28 mouse cellular contexts compared by ENCODE assay signal in genomic region chr5:98572392-98572791, GRCm38 (mm10). TPM values are rescaled to one million over a fixed set of nuclear protein-coding genes. Genes with fewer than 3 reads are reported as not detected.
DNase-seq lines count a peak whose midpoint lies in the region; ATAC-seq and TF ChIP-seq lines count a peak whose summit lies in the region.
"Had no signal": no experiment of that assay in that cellular context is flagged by ENCODE, and none has a peak within 500 bp of the region (broad histone marks: within the 10 kb centered on the region; RNA-seq: fewer than 3 reads in every experiment).

No protein-coding gene starts in this region.

- ATAC-seq in hindbrain, postnatal 0 days, result peak; percentile 89
- no peak for ATAC-seq in hindbrain, embryonic 11.5 days (ENCODE audit: low FRiP score)
- no peak for ATAC-seq in lung, postnatal 0 days

- 30% methylated on average over 4 of the region's 4 CpGs for WGBS in hindbrain, postnatal 0 days
- 59% methylated on average over 4 of the region's 4 CpGs for WGBS in hindbrain, embryonic 11.5 days
- WGBS in lung, postnatal 0 days, result 53% methylated on average over 4 of the region's 4 CpGs

- no peaks in the 10 kb centered on the region for H3K36me3 ChIP-seq in hindbrain, postnatal 0 days (ENCODE audit: insufficient read depth, low read length)
- H3K36me3 ChIP-seq in hindbrain, embryonic 11.5 days (ENCODE audit: control insufficient read depth, insufficient read depth, low read length), result no peaks in the 10 kb centered on the region
- H3K36me3 ChIP-seq in lung, postnatal 0 days (ENCODE audit: insufficient read depth, low read length), result no peaks in the 10 kb centered on the region
- H3K36me3 ChIP-seq: embryonic facial prominence, embryonic 15.5 days; heart, embryonic 15.5 days; neural tube, embryonic 15.5 days had no signal

- no peak overlapping the region for H3K4me3 ChIP-seq in hindbrain, postnatal 0 days (ENCODE audit: low read length)
- no peak overlapping the region for H3K4me3 ChIP-seq in hindbrain, embryonic 11.5 days (ENCODE audit: low read depth, low read length)
- H3K4me3 ChIP-seq in lung, postnatal 0 days (ENCODE audit: low read depth, low read length), result no peak overlapping the region
- H3K4me3 ChIP-seq: embryonic facial prominence, embryonic 15.5 days; heart, embryonic 15.5 days; left cerebral cortex, adult 2 months; neural tube, embryonic 15.5 days had no signal

- peak; percentile 77 to 83 for DNase-seq in cerebellum, postnatal 14 days
- DNase-seq in cerebellum, adult 18-20 months, result no peak
- peak; percentile 71 for DNase-seq in hindbrain, postnatal 0 days (ENCODE audit: low spot score)
- DNase-seq in hindbrain, embryonic 11.5 days (ENCODE audit: low spot score), result no peak
- DNase-seq in lung, postnatal 0 days (ENCODE audit: low spot score), result no peak
- DNase-seq in lung, postnatal 14 days, result no peak
- peak; percentile 6 to 16 for DNase-seq in cerebellum, postnatal 36 days
- DNase-seq in right cerebral cortex, postnatal 25 days, result no peak
- DNase-seq: B cell, adult 2 months; gastrocnemius, postnatal 25 days; kidney, adult 18-20 months; kidney, postnatal 14 days; lung, adult 18-20 months; midbrain, embryonic 14.5 days; spleen, adult 18-20 months; thymus, adult 18-20 months; thymus, postnatal 4 days had no signal

- no peak overlapping the region for H3K9ac ChIP-seq in hindbrain, postnatal 0 days (replicated peaks; ENCODE audit: low read length)
- H3K9ac ChIP-seq in hindbrain, embryonic 11.5 days (ENCODE audit: low read depth, low read length), result no peak overlapping the region
- no peak overlapping the region for H3K9ac ChIP-seq in lung, postnatal 0 days (replicated peaks; ENCODE audit: low read depth)
- H3K9ac ChIP-seq: embryonic facial prominence, embryonic 15.5 days; heart, embryonic 15.5 days; neural tube, embryonic 15.5 days had no signal

- H3K27ac ChIP-seq in hindbrain, postnatal 0 days, result no peak overlapping the region
- H3K27ac ChIP-seq in hindbrain, embryonic 11.5 days (ENCODE audit: low read depth, low read length), result no peak overlapping the region
- no peak overlapping the region for H3K27ac ChIP-seq in lung, postnatal 0 days (ENCODE audit: low read length)
- H3K27ac ChIP-seq: embryonic facial prominence, embryonic 15.5 days; heart, embryonic 15.5 days; left cerebral cortex, adult 2 months; neural tube, embryonic 15.5 days had no signal

- no peaks in the 10 kb centered on the region for H3K9me3 ChIP-seq in hindbrain, postnatal 0 days (ENCODE audit: low read length)
- H3K9me3 ChIP-seq in hindbrain, embryonic 11.5 days (ENCODE audit: control insufficient read depth, low read length), result no peaks in the 10 kb centered on the region
- no peaks in the 10 kb centered on the region for H3K9me3 ChIP-seq in lung, postnatal 0 days (ENCODE audit: low read length)
- H3K9me3 ChIP-seq: embryonic facial prominence, embryonic 15.5 days; heart, embryonic 15.5 days; neural tube, embryonic 15.5 days had no signal

- no peak for TF ChIP-seq EP300 in lung, postnatal 0 days (IDR thresholded peaks at IDR 0.05)

- TF ChIP-seq CTCF in hindbrain, postnatal 0 days (IDR thresholded peaks at IDR 0.05; ENCODE audit: low read depth), result no peak; the same call in 1 of the 2 replicates
- TF ChIP-seq CTCF in lung, postnatal 0 days (IDR thresholded peaks at IDR 0.05), result peak; percentile 36; the same call in 1 of the 2 replicates

- H3K4me2 ChIP-seq in hindbrain, postnatal 0 days (ENCODE audit: low read depth, low read length), result no peak overlapping the region
- no peak overlapping the region for H3K4me2 ChIP-seq in hindbrain, embryonic 11.5 days (replicated peaks; ENCODE audit: low read depth, low read length)
- H3K4me2 ChIP-seq in lung, postnatal 0 days (replicated peaks; ENCODE audit: low read depth, low read length), result no peak overlapping the region
- H3K4me2 ChIP-seq: embryonic facial prominence, embryonic 15.5 days; heart, embryonic 15.5 days; liver, embryonic 11.5 days; neural tube, embryonic 15.5 days had no signal

- H3K27me3 ChIP-seq in hindbrain, postnatal 0 days (ENCODE audit: insufficient read depth, low read length), result no peaks in the 10 kb centered on the region
- H3K27me3 ChIP-seq in hindbrain, embryonic 11.5 days (ENCODE audit: control insufficient read depth, insufficient read depth, low read length), result no peaks in the 10 kb centered on the region
- no peaks in the 10 kb centered on the region for H3K27me3 ChIP-seq in lung, postnatal 0 days (replicated peaks; ENCODE audit: insufficient read depth, low read length)
- H3K27me3 ChIP-seq: embryonic facial prominence, embryonic 15.5 days; heart, embryonic 15.5 days; neural tube, embryonic 15.5 days had no signal

- no peaks in the 10 kb centered on the region for H3K4me1 ChIP-seq in hindbrain, postnatal 0 days (ENCODE audit: insufficient read depth, low read length)
- H3K4me1 ChIP-seq in hindbrain, embryonic 11.5 days (replicated peaks; ENCODE audit: control insufficient read depth, insufficient read depth, low read length), result no peaks in the 10 kb centered on the region
- peaks cover 4% of the 10 kb centered on the region; the same call in 1 of the 2 replicates for H3K4me1 ChIP-seq in lung, postnatal 0 days (ENCODE audit: insufficient read depth, low read depth, low read length)
- H3K4me1 ChIP-seq: embryonic facial prominence, embryonic 15.5 days had no signal

RNA-seq across cellular contexts. Expression of gene Gm11111, which starts 19.9 kb away (rescaled TPM):
- total RNA-seq in hindbrain, postnatal 0 days (2014; rRNA removed), result not detected in 2 replicates
- polyA plus RNA-seq in hindbrain, postnatal 0 days (2015; fragmentation: Nextera tagmentation; extraction: Ambion mirVana), result not detected in 2 replicates
- polyA plus RNA-seq in hindbrain, embryonic 11.5 days (2014; fragmentation: Nextera tagmentation; extraction: Ambion mirVana), result not detected in 2 replicates
- not detected in 2 replicates for polyA plus RNA-seq in lung, postnatal 0 days (2015; fragmentation: Nextera tagmentation; extraction: Ambion mirVana)
- total RNA-seq: adrenal gland, adult 18-20 months; adrenal gland, postnatal 4 days; gastrocnemius, postnatal 25 days; heart, adult 8-10 months; hematopoietic stem cell, adult 5-6 weeks; left cerebral cortex, adult 2 months; megakaryocyte progenitor cell, adult 5-6 weeks had no signal
- polyA plus RNA-seq: embryonic facial prominence, embryonic 15.5 days; heart, embryonic 15.5 days; limb, embryonic 11.5 days; liver, embryonic 11.5 days; midbrain, embryonic 14.5 days; neural tube, embryonic 15.5 days had no signal

Comparison
In these comparisons a context has a peak if more than half of its experiments do, and no peak if none do; other contexts are left out.
1. DNase-seq: peak in cerebellum, postnatal 14 days (2 of 2), hindbrain, postnatal 0 days (single experiment) and cerebellum, postnatal 36 days (2 of 2); none in cerebellum, adult 18-20 months (0 of 2), hindbrain, embryonic 11.5 days (single experiment), lung, postnatal 0 days (single experiment), lung, postnatal 14 days (single experiment) and right cerebral cortex, postnatal 25 days (single experiment).